Mouse (Mus musculus): ENCODE measurements around the gene Katnal1.

The Katnal1 gene

DNA sequence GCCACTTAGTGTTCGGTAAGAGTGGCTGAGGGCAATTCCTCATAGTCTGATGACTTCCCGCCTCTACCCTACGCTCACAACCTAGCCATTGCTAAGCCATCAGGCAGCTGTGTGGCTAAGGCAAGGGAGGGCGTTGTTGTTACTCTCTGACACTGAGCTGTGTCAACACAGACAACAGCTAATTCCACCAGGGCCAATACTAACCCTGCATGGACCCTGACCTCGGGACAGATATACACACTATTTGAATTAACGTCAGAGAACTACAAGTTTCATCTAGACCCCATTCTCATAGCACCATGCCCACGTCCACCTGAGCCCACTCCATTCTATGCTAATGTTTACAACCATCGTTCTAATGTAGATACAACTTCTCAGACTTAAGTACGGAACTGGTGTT, 5.1 kb downstream of the Katnal1 start:
- DNase-seq, result no peak

DNA sequence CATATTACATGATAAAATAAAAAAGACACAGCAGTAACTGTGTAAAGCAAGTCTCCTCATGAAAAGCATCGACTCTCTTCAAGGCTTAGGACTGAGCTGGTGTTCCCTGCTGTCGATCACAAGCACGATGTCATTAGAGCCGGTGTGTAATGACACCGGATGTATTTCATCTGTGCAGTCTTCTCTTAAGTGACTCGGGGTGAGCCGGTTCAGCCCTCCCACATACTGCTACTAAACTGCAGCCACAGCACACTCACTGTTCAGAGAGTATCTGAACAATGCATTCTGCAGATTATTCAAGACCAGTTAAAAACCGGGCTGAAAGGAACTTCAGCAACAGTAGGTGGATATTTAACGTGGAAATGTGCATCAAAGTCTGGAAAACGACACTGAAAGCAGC, 5.7 kb downstream of the Katnal1 start:
- no peak for DNase-seq

DNA sequence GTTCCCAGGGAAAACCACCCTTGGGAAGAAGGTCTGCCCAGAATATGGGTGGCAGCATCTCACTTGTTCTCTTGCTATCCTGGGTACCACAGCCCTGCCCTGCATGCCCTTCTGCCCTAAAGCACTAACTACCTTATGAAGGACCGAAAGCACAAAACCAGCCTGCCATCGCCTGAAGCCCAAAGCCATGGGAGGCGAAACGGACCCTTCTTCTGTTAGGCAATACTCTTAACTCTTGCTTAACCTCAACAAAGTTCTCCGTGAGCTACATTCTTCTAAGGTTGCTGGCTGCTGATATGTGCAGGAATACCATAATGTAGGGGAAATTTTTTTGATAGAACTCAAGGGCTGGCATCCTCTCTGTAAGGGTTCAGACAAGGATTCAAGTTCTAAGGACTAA, 6.3 kb downstream of the Katnal1 start:
- DNase-seq, result no peak

DNA sequence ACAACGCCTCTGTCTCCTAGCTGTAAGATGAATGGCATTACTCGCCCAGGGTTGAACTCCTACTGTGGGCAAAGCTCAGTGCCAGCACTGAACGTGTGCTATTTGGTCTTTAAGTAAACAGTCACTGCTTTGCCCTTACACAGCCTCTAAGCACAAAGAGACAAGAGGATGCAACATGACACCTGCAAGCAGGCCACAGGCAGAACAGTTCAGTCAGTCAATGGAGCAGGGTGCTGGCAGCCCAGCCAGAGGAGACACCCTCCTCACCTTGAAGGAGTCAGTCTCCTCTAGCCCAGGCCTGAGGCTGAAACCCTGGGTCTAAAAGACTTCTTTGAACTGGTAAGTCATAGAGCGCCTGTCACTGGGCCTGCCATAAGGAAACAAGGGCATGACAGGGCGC, 11.1 kb downstream of the Katnal1 start:
- no peak for DNase-seq

DNA sequence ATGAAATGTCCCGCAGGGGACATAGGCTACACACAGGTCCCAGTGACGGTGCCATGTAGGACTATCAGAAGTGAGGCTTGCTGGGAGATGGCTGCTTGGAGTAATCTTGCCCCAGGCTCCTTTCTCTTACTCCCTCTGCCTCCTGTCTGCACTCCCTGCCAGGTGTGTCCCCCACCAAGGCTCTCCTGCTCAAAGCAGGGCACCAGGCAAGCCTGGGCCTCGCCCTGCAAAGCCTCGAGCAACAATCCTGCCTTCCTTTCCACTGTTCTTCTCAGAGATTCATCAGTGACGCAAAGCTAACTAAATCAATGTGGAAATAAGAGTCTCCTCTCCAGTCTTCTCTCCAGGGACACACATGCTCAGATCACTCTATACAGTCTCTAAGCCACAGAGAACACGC, 12.3 kb downstream of the Katnal1 start:
- no peak for DNase-seq

DNA sequence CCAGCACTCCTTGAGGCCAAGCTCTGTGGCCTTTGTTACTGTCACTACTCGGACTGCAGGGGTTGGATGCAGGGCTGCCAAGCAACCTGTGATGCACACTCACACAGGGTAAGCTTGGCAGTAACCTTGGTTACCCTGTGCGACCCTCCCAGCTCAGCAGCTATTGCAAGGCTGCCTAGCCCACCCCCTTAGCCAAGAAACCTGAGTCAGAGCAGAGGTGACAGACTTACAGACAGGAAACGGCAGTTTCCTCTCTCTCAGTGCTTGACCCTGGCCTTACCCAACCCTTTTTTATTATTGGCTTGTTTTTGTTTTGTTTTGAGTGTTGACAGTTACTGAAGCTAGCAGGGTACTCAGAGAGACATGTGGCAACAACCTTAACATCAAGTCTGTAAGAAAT, 16.9 kb downstream of the Katnal1 start:
- DNase-seq, result no peak

DNA sequence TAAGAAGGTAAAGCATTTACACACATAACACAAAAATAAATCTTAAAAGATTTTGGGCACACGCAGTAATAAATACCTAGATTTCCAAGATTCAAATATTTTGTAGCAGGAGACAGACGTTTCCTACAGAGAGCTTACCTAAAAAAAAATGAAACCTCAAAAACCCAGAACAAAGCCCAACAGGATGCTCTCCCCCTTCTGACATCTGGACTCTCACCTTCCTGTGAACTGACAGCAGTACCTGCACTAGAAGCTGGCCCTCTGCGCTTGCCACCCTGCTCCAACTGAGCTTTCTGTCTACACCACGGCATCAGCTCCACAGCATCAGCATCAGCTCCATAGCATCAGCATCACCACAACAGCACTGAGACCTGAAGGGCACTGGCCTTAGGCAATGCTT, 19.1 kb downstream of the Katnal1 start:
- no peak for DNase-seq

DNA sequence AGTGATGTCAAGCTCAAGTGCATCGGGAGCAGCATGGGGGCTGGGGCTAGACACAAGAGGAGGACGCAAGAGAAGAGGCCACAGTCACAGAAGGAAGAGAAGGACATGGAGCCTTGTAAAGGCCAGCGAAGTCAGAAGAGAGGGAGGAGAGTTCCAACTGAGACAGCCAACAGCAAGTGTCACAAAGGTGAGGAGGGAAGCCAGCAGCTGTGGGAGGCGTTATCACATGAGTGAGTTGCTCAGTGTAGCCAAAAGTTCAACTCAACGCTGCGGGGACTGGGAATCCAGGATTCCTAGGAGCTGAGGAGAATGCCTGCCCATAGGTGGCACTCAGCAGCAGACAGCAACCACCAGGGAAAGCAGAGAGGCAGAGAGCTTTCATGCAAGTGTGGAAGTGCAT, 19.7 kb downstream of the Katnal1 start:
- DNase-seq, result no peak

DNA sequence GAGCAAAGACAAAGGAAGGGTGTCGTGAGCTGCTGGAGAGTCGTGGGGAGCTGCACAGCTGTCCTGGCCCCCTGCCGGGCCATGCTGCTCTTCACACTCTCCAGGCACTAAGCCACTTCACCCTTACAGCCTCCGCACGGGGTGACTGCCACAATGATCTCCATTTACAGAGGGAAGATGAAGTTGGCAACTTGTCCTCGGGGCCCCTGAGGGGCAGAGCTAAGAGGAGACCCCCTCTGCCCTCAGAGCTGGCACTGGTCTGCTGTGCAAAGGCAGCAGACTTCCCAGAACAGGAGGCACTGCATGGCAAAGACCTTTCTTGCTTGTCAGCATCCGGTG, 20.1 kb downstream of the Katnal1 start:
- peak; percentile 28 for DNase-seq

DNA sequence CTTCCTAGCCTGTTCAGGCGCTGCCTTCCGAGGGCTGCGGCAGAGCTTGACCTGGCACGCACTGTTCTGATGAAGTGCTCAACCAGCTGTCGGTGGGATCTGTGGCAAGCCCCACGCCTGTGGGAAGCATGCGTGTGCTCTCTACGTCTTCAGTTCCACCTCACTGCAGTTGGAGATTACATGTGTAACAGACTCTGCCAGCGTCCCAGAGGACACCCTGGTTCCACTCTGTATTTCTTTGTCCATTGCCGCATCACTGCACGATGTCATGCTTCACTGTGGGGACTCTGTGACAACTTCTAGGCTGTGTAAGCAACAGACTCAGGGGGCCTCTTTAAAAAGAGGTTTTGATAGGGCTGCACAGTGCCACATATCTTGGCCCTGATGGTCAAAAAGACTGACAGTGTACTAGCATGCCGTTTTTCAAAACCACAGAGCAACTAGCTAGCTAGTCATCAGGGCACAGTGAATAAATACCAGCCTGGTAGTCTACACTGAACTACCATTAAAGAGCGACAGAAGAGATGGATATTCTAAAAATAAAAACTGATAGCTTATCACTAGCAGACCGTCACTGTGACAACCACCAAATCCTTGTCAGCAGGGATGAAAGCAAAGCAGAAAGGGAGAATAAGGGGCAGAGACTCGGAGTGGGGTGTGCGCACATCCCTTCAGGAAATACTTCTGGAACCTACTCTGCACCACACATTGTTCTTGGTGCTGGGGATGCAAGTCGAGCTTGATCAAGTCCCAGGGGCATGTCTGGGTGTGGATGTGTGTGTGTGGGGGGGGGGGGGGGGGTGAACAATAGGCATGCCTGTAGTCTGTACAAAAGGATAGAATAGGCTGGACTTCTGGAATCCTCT, 20.7 kb downstream of the Katnal1 start:
- no peak for DNase-seq

DNA sequence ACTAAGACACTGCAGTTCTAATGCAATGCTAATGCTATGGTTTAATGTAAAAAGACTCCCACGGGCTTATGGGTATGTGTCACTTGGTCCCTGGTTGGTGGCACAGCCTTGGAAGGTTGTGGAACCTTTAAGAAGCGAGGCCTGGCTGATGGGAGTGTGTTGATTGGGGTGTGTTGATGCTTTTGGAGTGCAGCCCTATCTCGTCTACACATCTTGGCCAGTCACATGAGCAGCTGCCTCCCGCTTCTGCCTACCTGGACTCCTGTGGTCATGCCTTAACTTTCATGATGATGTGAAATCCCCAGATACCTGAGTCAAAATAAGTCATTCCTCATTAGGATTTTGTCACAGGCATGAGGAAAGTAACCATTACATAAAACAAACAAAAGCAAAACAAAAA, 22.8 kb downstream of the Katnal1 start:
- no peak for DNase-seq

DNA sequence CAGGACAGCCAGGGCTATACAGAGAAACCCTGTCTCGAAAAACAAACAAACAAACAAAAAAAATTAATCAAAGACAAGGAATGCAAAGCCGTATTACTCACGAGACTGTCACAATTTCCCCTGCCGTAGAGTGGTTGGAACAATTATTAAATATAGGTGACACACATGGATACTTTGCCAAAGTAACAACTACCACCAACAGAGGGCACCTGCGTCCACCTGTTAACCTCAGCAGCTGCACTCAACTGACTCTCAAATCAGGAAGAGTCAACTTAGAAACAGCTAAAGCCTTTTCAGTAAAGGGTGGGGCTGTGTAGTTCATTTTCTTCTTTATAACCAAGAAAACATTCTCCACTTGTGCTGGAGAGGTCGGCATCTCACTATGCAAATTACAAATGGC, 24.3 kb downstream of the Katnal1 start:
- DNase-seq, result no peak

DNA sequence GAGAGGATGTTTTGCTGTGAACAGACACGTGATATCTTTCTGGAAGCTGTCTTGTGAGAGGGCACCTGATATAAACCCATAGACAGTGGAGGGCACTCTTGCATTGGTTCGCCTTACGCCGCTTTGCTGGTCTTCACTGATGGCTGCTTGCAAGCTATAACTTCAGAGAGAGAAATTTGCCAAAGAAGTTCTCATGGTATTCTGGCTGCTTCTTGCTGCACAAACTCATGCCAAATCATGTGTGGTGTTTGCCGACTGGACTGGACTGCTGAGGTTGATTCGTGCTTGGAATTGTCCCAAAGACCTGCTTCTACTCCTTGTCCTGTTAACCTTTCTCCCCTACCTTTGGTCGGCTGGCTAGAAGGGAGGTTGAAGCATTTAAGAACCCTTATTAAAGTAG, 29.8 kb downstream of the Katnal1 start:
- DNase-seq, result no peak

DNA sequence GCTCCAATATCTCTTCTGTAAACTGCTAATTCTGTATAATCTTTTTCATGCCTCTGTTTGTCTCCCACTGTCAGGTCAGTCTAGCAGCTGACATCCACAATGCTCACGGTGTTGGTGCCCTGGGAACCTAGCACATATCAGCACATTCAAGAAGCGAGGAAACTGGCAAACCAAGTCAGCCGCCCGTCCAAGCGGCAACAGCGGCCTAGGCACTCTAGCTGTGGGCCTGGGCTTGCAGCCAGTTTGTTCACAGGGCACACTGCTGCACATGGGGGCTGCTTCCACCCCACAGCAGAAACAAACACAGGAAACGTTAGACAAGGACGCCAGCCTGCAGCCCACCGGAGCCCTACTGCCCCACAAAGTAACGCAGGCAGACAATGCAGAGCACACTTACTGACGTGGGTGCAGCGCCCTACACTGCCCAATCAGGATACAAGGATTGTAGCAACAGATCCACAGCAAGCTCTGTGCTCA, 31.1 kb downstream of the Katnal1 start:
- DNase-seq, result no peak

DNA sequence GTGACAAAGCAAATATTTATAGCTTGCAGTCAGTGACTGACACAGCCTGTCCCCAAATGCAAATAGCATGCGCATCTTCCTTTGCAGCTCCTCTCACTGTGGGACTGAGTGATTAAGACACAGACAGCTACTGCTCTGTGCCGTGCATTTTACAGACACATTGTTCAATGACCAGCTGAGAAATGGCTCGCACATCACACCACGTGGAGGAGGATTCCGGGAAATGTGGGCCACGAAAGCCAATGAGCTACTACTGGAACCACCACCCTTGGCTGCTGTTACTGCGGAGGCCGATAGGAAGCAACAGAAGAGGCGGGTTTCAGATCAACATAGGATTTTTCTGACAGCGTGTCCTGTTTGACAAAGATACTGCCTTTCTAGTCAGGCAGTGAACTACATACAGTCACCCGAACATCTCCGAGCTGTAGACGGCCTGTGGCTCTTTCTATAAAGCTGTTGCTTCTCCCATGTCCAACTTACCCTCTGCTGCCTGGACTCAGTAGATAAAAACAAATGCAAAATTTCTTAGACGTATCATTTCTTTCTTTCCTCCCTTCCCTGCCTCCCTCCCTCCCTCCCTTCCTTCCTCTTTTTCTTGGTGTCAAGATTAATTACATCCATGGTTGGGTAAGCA, 31.9 kb downstream of the Katnal1 start:
- DNase-seq, result peak; percentile 83

DNA sequence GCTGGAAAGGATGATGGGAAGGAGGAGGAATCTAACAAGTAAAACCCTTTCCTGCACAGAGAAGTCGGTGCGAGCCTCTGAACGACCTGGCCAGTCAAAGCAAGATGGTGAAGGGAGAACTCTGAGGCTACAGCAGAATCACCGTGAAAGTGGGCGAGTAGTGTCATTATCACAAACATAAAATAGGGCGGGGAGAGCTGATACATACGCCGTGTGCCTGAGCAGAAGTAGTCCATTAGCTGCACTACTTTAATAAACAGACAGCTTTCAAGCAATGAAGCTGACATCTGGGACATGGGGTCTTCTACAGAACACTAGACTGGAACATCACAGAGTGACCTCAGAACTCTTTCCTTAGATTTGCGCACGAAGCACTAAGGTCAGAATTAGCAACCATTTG, 32.6 kb downstream of the Katnal1 start:
- no peak for DNase-seq

DNA sequence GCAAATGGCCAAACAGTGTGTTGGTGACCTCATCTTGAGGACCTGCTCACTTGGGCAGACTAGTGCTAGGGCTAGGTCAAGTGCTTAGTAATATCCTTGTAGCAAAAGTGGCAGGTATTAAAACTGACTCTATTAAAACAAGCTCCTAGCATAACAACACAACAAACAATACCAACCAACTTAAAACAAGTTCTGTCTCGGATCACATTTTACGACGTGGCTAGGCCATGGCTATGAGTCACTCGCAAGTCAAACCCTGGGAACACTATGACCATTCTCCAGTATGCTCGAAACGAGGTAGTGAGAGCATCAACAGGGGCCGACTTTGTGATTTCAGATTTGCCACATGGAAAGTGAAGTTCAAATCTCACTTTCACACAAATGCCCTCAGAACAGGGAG, 33.3 kb downstream of the Katnal1 start:
- DNase-seq, result no peak

DNA sequence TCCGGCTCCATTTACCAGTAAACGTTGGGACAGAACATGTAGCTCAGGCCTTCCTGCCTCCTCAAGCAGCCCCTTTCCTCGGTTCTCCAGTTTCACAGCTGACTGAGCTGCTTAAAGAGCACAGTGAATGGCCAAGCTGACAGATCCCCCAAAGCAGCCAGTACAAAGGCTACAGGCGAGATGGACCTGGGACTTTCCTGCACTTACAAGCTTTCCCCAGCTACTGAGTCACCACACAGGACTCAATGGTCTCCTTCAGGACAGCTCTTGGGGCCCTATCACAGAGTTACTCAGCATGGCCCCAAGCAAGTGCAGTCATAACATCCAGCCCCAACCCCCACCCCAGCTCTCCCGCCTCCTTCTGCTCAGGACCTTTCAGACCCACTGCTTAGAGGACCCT, 34.1 kb downstream of the Katnal1 start:
- no peak for DNase-seq

DNA sequence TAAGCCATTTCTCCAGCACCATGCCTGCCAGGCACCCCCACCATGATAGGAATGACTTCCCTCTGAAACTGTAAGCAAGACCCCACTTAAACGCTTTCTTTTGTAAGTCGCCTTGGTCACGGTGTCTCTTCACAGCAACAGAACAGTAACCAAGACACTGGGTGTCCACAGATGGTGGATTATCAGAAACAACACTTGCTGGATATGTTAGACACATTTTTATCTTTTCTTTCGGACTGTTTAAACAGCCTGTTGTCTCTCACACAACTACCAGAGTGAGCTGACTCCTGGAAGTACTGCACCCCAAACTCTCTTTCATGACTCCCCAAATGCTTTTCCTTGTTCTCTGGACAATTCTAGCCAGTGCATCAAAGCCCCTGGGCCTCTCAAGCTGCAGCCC, 38.9 kb downstream of the Katnal1 start:
- DNase-seq, result no peak

DNA sequence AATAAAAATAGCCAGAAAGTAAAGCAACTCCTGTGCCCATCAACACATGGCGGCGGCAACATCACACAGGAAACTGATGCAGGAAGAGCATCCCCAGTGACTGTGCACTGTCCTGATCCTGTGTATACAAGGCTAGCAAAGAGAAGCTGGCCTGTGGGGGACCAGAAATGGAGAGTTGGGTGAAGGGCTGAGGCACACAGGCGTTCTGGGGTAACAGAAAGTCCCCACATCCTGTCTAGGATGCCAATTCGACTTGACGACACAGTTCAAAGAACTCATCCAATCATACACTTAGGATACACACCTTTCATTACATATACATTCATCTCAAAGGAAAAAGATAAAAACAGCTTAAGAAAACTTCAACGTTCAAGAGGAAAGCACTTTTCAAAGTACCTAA, 41.1 kb downstream of the Katnal1 start:
- DNase-seq, result no peak

DNA sequence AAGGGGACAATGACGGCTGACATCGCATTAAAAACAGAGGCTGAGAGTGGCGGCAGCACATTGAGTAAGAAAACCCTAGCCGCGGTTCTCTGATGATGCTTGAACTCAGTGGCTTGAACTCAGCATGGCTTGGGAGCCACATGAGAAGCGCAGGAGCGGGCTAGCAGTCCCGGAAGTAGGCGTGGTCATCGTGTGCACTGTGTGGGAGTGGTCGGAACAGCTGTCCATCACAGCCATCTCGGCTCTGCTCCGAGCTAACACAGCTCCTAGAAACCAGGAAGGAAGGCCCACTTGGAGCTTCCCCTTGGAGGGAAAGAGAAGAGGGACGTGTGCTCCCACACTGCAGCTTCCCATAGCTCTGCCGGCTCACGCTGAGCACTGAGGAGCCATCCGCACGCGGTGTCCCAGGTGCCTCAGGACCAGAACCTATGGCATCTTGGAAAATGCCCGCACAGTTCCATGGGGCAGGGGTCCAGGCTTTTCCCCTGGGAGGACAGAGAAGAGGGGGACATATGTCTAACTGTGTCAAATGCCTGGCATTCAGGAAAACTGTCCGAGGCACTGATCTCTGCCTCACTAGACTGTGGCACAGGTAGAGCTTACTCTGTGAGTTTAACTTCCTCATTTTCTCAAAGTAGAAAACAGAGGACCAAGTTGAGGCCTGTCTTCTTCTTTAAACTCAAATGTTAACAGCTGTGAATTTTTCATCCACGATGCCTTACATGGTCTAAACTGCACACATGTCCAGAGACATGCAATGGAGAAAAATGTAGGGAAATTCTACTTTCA, 43.1 kb downstream of the Katnal1 start:
- DNase-seq, result no peak

DNA sequence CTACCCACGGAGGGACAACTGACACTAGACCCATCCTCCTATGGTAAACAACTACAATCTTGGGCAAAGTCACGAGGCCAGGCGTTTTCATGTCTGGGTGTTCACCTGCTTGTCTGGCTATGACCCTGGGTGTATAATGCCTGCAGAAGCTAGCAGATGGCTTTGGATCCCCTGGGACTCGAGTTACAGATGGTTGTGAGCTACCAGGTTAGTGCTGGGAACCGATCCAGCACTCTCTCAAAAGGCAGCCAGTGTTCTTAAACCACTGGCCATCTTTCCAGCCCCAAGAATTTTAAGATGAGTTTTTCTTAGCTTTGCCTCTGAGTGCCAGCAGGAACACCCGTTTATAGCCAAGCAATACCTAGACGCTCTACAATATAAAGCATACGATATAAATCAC, 45.4 kb downstream of the Katnal1 start:
- no peak for DNase-seq

DNA sequence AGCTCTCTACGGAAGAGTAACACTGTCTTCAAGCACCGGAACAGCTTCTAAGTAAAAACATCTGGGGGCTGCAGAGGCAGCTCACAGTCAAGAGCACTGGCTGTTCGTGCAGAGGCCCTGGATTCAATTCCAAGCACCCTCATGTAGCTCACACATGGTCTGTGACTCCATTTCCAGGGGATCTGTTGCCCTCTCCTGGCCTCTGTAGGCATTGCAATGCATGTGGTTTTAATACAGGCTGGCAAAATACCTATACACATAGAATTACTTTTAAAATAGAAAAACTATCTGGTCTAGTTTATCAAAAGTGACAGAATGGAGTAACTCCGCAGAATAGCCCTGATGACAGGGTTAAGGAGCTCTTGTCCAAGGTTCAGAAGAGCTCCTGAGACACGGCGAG, 49.9 kb downstream of the Katnal1 start:
- DNase-seq, result no peak

DNA sequence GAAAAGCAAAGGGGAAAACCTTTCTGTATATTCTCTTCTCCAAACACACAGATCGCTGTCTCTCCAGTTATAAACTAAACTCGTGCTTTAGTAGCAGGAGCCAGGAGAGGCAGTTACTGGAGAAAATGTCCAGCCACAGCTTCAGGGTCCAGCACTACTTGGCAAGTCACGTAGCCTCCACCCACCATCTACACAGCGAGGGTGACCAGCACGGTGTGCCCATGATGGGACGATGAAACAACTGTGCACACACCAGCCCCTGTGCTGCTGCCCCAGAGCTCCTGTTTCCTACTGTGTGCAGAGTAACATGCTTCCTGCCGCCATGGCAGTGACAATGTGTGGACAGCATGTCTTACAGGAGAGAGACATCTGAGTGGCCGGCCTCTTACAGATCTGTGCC, 56.0 kb downstream of the Katnal1 start:
- DNase-seq, result no peak
